Mouse (Mus musculus): Measurements from ENCODE around the gene Prrt1. TPM values are rescaled to one million over a fixed set of nuclear protein-coding genes. Genes with fewer than 3 reads are reported as not detected.

The Prrt1 gene
- total and polyA plus RNA-seq, 3 experiments: 1.0 TPM; not detected in 2

DNA sequence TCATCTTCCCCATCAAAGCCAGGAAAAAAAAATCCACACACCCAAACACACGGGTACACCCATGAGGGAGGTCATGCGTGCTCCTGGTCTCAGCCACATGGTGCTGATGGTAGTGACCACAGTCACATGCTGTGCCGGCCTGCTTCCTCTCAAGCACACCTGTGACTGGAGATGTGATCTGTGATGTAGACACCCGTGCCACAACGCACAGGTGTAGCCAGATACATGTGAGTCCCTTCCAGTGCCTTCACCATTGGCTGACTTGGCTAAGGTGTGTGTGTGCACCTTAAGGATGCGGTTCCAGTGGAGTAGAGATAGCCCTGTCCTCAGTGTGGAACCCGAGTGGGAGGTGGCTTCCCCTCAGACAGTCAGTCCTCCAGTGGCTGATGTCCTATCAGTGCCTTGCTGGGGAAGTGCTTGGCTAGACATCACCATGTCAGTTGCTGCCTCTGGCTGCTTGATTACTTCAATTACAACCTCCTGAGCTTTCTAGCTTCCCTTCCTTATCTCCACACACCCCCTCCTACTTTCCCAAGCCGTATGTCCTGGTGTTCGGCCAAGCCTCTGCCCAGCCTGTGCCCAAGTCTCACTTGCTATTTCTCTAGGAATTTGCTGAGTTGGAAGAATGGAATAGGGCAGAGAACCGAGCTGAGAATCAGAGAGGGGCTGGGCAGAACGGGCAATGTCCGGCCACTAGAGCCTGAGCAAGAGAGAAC, 30.0 kb downstream of the Prrt1 start:
- peak; percentile 80 for DNase-seq (ENCODE audit: low read depth, low spot score)
- peaks cover 0 to 23% of the 10 kb centered on the region in 2 experiments; a peak in 3 of 4 replicates for H3K4me1 ChIP-seq (ENCODE audit: control insufficient read depth in 1 of 2, insufficient read depth in 2 of 2, low read length in 2 of 2)
- H3K36me3 ChIP-seq (ENCODE audit: control insufficient read depth in 1 of 2, insufficient read depth in 2 of 2, low read length in 2 of 2): peaks cover 0 to 3% of the 10 kb centered on the region in 2 experiments; a peak in 1 of 4 replicates
- peak overlapping the region in 1 of 2 experiments; percentile 64; a peak in 2 of 4 replicates for H3K4me3 ChIP-seq (ENCODE audit: control insufficient read depth in 1 of 2, insufficient read depth in 1 of 2, low read depth in 2 of 2, low read length in 2 of 2)
- no peaks in the 10 kb centered on the region for H3K79me2 ChIP-seq (ENCODE audit: control insufficient read depth, insufficient read depth, low read length, poor library complexity)
- peak overlapping the region; percentile 21 for H3K9ac ChIP-seq (ENCODE audit: control insufficient read depth, low read depth, low read length, poor library complexity, severe bottlenecking)
- 0 out of 2 replicates have a peak overlapping the region, but pooled peaks have one; percentile 6 for H3K27ac ChIP-seq (ENCODE audit: control insufficient read depth, low read depth, low read length)
- H3K27me3 ChIP-seq (ENCODE audit: control insufficient read depth in 1 of 2, insufficient read depth in 2 of 2, low read length in 2 of 2): no peaks in the 10 kb centered on the region
- TF ChIP-seq MYC (IDR thresholded peaks at IDR 0.05; ENCODE audit: low read depth, low read length): no peak
- no peak for TF ChIP-seq UBTF (IDR thresholded peaks at IDR 0.05; ENCODE audit: borderline replicate concordance, insufficient read depth, low read depth, low read length)
- TF ChIP-seq EP300 (IDR thresholded peaks at IDR 0.05; ENCODE audit: low read depth in 1 of 2, low read length in 2 of 2): no peak
- no peaks in the 10 kb centered on the region for H3K9me3 ChIP-seq (replicated peaks; ENCODE audit: insufficient read depth, low read length)

DNA sequence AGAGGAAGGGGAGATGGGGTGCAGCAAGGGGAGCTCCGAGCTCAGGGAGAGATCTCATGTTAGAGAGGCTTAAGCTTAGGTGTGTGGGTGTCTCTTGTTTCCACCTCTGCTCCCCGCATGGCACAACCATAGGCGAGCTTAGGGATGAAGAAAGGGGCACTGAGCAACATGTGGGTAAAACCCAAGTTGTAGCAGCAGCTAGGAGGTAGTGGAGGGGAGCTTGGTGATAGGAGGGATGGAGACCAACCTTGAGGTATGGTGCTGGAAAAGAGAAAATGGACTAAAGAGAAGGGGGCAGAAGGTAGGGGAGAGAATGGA, 30.5 kb downstream of the Prrt1 start:
- Histone ChIP-seq H3K36me3 (ENCODE audit: control insufficient read depth in 1 of 2, insufficient read depth in 2 of 2, low read length in 2 of 2) (peaks cover 0 to 3% of the 10 kb centered on the region in 2 experiments; a peak in 1 of 4 replicates), H3K9ac (ENCODE audit: control insufficient read depth, low read depth, low read length, poor library complexity, severe bottlenecking) (peak overlapping the region; percentile 21), H3K27me3 (ENCODE audit: control insufficient read depth in 1 of 2, insufficient read depth in 2 of 2, low read length in 2 of 2) (no peaks in the 10 kb centered on the region), H3K9me3 (replicated peaks; ENCODE audit: insufficient read depth, low read length) (no peaks in the 10 kb centered on the region), H3K4me1 (ENCODE audit: control insufficient read depth in 1 of 2, insufficient read depth in 2 of 2, low read length in 2 of 2) (peaks cover 0 to 23% of the 10 kb centered on the region in 2 experiments; a peak in 3 of 4 replicates), H3K79me2 (ENCODE audit: control insufficient read depth, insufficient read depth, low read length, poor library complexity) (no peaks in the 10 kb centered on the region), H3K27ac (ENCODE audit: control insufficient read depth, low read depth, low read length) (0 out of 2 replicates have a peak overlapping the region, but pooled peaks have one; percentile 6), H3K4me3 (ENCODE audit: control insufficient read depth in 1 of 2, insufficient read depth in 1 of 2, low read depth in 2 of 2, low read length in 2 of 2) (peak overlapping the region in 1 of 2 experiments; percentile 64; a peak in 2 of 4 replicates)
- TF ChIP-seq TCF12 (IDR thresholded peaks at IDR 0.05; ENCODE audit: low read depth, low read length): no peak
- TF ChIP-seq MAX (IDR thresholded peaks at IDR 0.05; ENCODE audit: low read length): no peak
- no peak for TF ChIP-seq SMC3 (IDR thresholded peaks at IDR 0.05; ENCODE audit: low read depth, low read length)
- peak; percentile 59; the same call in 1 of the 2 replicates for TF ChIP-seq MXI1 (IDR thresholded peaks at IDR 0.05; ENCODE audit: low read depth, low read length)
- TF ChIP-seq E2F4 (IDR thresholded peaks at IDR 0.05; ENCODE audit: borderline replicate concordance, low read depth, low read length): no peak
- peak; percentile 41 for DNase-seq (ENCODE audit: low read depth, low spot score)

DNA sequence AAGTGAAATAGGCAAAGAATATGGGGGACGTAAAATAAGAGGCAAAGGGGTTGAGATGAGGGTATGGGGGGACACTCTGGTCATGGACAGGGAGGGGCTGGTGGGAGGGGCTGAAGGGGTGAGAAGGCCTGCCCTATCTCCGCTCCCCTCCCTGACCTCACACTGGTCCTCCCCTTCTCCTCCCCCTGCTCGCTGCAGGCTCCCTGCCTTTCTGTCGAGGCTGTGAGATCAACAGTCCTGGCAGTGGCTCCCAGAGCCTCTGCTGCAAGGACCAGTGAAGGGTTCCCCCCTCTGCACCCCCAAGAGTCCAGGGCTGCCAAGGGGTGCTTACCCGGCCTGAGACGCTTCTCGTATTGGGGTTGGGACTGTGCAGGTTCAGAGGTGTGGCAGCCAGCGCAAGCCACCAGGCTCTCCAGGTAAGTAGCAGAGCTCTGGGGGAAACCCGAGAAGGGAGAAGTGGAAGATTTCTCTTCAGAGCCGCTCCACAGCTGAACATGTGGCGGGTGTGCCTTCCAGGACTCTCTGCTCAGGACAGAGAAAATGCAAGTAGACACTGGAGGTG, 31.0 kb downstream of the Prrt1 start:
- Histone ChIP-seq H3K9ac (ENCODE audit: control insufficient read depth, low read depth, low read length, poor library complexity, severe bottlenecking) (peak overlapping the region; percentile 24), H3K9me3 (replicated peaks; ENCODE audit: insufficient read depth, low read length) (no peaks in the 10 kb centered on the region), H3K27ac (ENCODE audit: control insufficient read depth, low read depth, low read length) (no peak overlapping the region), H3K4me3 (ENCODE audit: control insufficient read depth in 1 of 2, insufficient read depth in 1 of 2, low read depth in 2 of 2, low read length in 2 of 2) (peak overlapping the region; percentile 6 to 64; a peak in 3 of 4 replicates), H3K27me3 (ENCODE audit: control insufficient read depth in 1 of 2, insufficient read depth in 2 of 2, low read length in 2 of 2) (no peaks in the 10 kb centered on the region), H3K79me2 (ENCODE audit: control insufficient read depth, insufficient read depth, low read length, poor library complexity) (no peaks in the 10 kb centered on the region), H3K4me1 (ENCODE audit: control insufficient read depth in 1 of 2, insufficient read depth in 2 of 2, low read length in 2 of 2) (peaks cover 0 to 23% of the 10 kb centered on the region in 2 experiments; a peak in 3 of 4 replicates), H3K36me3 (ENCODE audit: control insufficient read depth in 1 of 2, insufficient read depth in 2 of 2, low read length in 2 of 2) (peaks cover 0 to 3% of the 10 kb centered on the region in 2 experiments; a peak in 1 of 4 replicates)
- no peak for TF ChIP-seq NRF1 (IDR thresholded peaks at IDR 0.05; ENCODE audit: insufficient read depth, low read depth, low read length, poor library complexity, severe bottlenecking)
- TF ChIP-seq SMC3 (IDR thresholded peaks at IDR 0.05; ENCODE audit: low read depth, low read length): no peak
- TF ChIP-seq GABPA (IDR thresholded peaks at IDR 0.05; ENCODE audit: low read depth, low read length): no peak
- TF ChIP-seq E2F4 (IDR thresholded peaks at IDR 0.05; ENCODE audit: borderline replicate concordance, low read depth, low read length): no peak
- no peak for TF ChIP-seq USF2 (IDR thresholded peaks at IDR 0.05; ENCODE audit: borderline replicate concordance in 1 of 2, insufficient read depth in 1 of 2, low read depth in 1 of 2, low read length in 2 of 2)
- no peak for TF ChIP-seq ELF1 (IDR thresholded peaks at IDR 0.05; ENCODE audit: low read depth, low read length)
- TF ChIP-seq ZMIZ1 (IDR thresholded peaks at IDR 0.05; ENCODE audit: low read depth, low read length): no peak
- no peak for TF ChIP-seq KAT2A (conservative IDR thresholded peaks at IDR 0.05; ENCODE audit: low read depth, low read length)
- TF ChIP-seq NELFE (IDR thresholded peaks at IDR 0.05; ENCODE audit: low read depth, low read length): no peak
- no peak for TF ChIP-seq UBTF (IDR thresholded peaks at IDR 0.05; ENCODE audit: borderline replicate concordance, insufficient read depth, low read depth, low read length)
- no peak for TF ChIP-seq CHD2 (IDR thresholded peaks at IDR 0.05; ENCODE audit: low read length)
- no peak for TF ChIP-seq HCFC1 (IDR thresholded peaks at IDR 0.05; ENCODE audit: low read depth, low read length)
- TF ChIP-seq CHD1 (IDR thresholded peaks at IDR 0.05; ENCODE audit: low read depth, low read length): no peak
- TF ChIP-seq EP300 (IDR thresholded peaks at IDR 0.05; ENCODE audit: low read depth in 1 of 2, low read length in 2 of 2): no peak
- peak; percentile 39 for DNase-seq (ENCODE audit: low read depth, low spot score)

Measured in MEL (cell line).